Mouse (Mus musculus) activated CD4-positive, CD25-positive, alpha-beta regulatory T cell, adult 4 months (primary cell): ENCODE results near the gene Cdkal1. TPM values are rescaled to one million over a fixed set of nuclear protein-coding genes. Genes with fewer than 3 reads are reported as not detected.

Experiments used
- ATAC-seq: one replicate; pipeline ENCODE4 v1.8.0; 2017
- polyA plus RNA-seq, 2 experiments: library from polyadenylated mRNA; unstranded; fragments of 100-300 nt; shearing (Covaris generic); gene quantifications; one replicate each; pipeline ENCODE4 v1.2.1; 2017

Cdkal1 gene
- polyA plus RNA-seq, 2 experiments from 2014 or later, result 28.7 to 40.9 TPM

DNA sequence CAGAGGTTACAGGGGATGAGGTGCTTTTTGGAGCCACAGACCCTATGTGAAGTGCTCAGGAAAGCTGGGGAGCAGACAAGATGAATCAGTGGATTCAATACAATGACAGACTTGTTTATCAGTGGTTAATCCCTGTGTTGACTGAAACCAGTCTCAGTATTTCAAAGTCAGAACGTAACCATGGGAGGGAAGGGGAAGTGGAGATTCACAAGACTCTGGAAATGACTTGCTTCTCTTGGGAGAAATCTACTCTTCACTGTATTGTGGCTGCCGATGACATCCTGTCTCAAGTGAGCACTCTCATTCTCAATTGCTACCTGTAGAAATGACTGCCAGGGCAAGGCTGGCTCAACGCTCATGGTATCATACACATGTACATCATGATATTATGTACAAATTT, 371.5 kb downstream of the Cdkal1 start:
- ATAC-seq, result no peak

DNA sequence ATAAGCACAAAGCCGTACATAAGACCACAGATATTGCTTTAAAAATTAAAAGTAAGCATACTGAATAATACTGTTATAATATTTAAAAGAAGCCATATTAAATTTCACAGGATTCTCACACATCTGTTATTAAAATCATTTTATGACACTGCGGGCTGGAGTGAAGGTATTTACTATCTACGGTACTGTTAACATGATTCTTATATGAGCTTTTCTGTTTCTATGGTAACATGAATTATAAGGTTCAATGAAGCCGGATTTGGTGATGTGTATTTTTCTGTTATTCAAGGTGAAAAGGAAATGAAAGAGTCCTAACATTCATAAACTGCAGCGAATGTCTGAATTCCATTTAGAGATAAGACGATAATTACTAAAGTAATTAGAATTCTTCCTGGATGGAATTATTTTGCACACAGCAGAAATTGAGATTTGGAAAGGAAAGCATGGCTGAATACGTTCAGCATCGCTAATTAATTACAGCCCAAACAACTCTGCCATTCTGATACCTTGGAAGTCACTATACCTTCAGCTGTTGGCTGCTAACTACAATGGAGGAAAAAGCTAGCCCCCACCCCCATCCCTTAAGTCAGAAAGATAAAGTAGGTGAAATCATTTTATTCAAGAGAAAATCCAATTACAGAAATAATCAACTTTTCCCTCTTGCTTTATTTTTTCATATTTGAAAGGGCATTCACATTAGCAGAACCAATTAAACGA, 373.2 kb downstream of the Cdkal1 start:
- no peak for ATAC-seq

DNA sequence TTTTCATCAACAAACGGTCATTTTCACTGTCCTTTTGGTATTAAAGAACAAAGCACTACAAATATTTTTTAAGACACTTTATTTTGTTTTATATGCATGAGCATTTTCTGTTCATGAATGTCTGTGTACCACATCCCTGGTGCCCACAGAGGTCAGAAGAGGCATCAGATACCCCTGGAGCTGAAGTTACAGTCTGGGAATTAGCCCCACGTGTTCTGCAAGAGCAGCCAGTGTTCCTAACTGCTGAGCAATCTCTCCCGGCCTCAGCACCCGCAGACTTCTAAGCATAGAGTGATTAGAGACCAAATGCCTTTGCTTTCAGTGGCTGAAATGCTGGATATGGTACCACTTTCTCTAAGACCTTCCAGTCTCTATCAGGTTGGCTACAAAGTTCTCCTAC, 379.1 kb downstream of the Cdkal1 start:
- no peak for ATAC-seq

DNA sequence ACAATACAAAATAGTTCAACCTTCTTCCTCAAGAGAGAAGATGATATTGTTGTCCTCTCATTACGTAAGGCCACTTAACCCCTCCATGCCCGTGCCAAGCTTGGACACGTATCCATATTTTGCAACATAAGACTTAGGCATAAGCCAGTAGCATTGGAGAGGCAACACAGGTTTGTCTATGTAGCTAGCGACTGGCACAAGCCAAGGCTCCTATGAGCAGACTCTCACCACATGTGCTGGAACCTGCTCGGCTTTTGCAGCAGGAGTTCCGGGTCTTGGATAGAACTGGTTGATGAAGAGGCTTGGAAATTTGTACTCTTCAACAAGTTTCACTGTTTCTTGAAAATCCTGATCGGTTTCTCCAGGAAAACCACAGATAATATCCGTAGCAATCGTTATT, 381.2 kb downstream of the Cdkal1 start:
- no peak for ATAC-seq

DNA sequence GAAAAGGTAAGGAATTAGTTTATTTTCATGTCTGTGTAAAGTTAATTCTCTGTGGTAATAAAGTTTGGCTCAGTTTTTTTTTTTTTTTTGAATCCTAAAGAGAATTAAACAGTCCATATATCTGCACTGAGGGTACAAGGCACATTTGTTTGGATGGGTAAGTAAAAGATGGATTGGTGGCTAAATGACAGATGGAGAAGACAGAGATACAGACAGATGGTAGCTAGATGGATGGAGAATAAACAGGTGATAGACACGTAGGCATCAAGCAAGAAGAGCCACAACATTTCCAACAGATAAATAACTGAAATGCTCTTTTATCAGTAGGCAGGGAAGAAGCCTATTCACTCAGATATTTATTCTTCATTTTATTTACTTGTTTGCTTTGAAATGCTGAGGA, 381.7 kb downstream of the Cdkal1 start:
- ATAC-seq, result no peak

DNA sequence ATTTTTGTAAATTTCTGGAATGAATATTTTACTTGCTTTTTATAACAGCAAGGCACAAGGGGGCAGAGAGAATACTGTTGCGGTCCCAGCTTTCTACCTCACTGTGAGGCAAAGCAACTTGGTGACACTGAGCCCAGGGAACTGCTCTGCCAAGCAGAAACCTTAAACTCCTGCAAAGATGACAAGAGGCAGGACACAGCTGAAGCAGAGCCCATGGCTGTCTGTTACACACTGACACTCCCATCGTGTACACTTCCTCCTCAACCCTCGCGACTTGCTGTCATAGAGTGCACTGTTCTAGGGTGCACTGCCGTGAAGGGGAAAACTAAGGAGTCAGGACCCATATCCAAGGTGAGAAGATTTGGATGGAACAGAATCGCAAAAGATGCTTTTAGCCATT, 393.2 kb downstream of the Cdkal1 start:
- no peak for ATAC-seq

DNA sequence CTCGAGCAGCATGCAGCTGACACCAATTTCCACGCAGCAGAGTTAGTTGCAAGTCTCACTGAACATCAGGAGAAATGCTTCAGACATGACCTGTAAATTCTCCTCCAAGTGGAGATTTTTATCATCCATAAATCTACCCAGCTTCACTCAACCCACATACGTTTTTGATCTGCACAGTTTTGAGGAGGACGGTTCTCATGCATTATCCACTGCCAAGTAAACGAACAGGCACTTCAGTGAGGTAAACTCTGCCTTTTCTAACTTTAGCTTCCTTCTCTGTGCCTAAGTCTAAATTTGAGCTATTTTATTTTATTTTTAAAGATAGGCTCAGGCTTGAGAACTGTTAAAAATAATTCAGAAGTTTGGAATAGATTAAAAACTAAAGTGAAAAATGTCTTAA, 394.7 kb downstream of the Cdkal1 start:
- no peak for ATAC-seq

DNA sequence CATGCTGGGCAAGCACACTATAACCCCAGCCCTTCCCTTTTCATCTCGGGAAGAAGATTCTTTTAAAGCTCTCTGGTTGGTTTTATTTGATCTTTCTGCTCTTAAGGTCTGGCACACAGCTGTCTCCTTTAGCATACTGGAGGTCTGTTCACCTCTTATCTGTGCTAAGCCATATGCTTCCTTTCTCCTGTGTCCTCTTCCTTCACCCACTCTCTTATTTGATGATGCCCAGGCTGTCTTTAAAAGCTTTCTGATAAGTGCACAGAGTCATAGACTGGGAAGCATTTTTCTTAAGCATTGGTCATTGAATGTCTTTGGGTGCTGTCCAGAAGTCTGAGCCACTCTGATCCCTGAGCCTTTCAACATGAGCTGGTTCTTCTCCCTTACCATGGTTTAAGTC, 397.1 kb downstream of the Cdkal1 start:
- no peak for ATAC-seq

DNA sequence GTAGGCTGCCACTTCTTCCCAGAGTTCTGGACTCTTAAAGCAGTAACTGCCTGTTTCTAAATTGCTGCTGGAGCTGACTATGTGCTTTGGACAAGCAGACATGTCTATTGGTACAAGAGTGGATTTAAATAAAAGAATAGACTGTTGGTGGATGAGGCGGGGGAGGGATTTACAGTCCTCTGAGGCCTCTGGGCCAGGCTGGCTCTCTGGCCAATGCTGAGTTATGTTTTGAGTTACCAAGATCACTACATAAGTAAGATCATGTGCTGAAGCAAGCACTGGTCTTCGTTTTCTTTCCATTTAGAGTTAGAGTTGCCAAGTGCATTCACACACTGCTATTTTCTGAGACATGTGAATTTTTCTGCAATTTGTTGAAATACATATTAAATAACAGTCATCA, 418.4 kb downstream of the Cdkal1 start:
- no peak for ATAC-seq

DNA sequence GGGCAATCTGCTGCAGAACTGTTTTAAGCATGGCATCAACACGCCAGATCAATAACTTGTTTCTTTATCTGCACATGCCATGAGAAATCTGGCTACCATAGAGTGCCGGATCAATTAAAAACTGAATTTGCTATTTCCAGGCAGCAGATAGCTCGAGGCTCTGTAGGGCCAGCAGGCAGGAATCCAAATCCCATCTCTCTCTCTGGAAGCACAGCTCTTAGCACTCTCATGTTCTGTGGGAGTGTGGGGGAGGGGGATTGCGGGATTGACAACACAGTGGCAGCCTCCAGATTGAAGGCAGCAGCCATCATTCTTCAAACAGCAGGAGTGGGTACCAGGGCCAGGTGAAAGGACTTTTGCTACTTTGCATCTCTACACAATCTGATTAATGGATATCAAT, 420.7 kb downstream of the Cdkal1 start:
- no peak for ATAC-seq

DNA sequence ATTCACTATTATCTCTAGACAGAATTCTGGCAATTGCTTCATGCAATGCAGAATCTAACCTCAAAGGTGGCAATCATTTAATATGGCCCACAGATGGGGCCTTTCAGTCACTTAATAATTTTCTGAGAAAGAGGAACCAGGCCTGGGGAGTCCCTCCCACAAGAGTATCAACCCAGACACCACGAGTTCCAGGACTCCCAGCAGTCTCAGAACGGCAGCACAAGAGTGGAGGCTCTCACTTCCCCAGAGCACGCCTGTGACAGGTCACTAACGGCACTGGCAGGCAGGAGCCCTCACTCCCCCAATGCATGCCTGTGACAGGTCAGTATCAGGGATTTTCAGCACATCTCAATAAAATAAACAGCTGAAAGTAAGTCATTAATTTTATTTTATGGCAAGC, 424.6 kb downstream of the Cdkal1 start:
- ATAC-seq, result no peak

DNA sequence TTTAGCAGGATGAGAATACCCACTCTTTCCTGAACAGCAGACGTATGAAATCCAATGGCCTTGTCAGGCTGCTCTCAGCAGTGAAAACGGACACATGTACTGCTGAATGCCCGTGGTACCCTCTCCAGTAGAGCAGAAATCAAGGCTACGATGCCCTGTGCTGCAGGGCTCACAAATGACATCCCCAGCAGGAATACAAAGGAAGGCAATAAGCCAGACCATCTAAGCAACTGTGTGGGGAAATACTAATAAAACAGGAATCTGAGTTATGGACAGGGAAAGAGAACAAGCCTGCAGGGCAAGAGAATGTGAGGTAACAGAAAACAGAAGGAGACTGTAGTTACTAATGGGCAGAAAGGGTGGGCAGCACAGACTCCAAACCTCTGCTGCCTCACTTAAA, 425.6 kb downstream of the Cdkal1 start:
- no peak for ATAC-seq

DNA sequence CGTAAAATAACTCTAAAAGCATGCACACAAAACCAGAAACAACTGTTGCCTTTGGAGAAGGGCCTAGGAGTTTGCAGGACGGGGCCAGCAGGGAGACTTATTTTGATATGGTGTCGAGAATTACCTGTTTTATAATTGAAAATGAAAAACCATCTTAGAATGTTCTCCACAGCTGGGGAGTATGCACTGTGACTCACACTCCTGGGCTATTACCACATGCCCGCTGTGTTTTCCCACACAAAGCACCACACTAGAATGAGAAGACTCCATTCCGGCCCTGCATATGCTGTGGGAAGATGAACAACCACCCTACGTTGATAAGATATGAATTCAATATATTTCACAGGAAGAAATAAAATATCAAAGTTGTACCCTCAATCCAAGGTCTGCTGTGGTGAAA, 426.3 kb downstream of the Cdkal1 start:
- ATAC-seq, result no peak

DNA sequence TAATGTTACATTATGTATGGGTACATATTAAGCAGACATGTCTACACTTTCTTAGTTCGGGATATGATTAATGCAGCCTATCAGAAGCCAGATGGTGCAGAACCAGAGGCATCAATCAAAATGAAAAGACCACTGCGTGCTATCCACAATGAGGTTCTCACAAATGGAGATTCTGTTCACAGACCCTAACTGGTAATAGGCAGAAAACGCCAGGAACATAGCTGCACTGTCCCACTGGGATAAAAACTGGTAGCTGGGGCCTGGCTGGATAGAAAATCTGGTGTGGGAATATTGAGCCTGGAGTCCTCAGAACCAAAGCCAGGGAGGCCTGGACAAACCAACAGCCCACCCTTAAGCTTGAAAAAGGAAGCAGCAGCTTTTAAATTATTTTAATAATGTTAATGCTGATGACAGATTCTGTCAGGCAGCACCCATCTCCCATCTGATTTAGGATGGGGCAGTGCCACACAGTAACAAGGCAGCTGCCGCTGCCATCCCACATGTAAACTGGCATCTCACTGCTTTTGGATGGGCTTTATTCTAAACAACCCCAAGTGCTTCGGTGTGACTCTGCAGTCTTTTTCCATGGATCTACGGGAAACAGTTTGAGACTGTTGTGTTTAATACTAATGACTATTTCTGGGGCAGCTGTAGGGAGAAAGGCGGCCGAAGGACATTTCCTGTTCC, 438.9 kb downstream of the Cdkal1 start:
- ATAC-seq, result no peak

DNA sequence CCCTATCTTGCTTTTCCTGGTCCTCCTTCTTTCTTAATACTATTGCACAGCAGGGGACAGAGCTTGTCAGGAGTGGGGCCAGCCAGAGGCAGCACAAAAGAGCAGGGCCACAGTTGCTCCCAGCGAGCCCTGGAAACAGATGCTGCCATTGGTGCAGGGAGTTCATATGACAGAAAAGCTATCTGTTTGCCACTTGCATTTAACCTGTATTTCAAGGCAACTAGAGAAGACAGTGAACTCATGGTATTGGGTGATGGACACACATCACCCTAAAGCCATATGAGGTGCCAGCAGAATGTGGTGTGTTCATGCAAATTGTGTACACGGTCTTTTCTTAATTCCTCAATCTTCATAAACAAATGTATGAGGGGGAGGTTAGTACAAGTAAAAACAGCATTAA, 439.5 kb downstream of the Cdkal1 start:
- no peak for ATAC-seq

DNA sequence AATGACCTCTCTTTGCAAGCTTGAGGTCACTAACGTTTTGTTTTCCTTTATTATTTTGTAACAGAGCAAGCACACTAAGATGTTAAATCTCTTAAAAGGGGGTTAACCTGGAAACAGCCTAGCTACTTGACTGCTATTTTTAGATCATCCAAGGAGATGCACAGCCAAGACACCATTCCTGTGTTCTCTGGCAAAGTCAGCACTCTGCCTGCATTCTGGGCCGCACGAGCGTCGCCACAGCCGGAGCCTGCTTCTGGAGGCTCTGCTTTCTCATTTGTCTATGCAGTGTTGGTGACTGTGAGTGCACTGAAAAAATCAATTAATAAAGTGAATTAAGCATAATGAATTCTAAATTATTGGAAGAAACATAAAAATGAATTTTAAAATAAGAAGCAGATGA, 440.6 kb downstream of the Cdkal1 start:
- no peak for ATAC-seq

DNA sequence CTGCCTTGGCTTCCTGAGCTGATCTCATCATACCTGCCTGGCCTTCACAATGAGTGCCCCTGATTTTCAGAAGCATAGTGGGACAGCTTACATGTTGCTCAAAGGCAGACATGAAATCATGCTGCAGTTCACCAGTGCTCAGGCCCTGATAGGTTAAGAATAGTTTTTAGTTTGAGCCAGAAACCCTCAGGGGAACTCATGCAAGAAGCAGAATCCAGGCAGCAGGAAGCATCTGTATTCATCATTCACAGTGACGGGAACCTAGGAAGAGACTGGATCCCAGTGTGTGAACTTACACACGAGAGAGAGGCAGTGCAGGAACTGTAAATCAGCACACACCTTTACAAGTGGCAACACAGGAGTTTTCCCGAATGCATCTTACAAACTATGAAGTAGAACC, 441.0 kb downstream of the Cdkal1 start:
- ATAC-seq, result no peak

DNA sequence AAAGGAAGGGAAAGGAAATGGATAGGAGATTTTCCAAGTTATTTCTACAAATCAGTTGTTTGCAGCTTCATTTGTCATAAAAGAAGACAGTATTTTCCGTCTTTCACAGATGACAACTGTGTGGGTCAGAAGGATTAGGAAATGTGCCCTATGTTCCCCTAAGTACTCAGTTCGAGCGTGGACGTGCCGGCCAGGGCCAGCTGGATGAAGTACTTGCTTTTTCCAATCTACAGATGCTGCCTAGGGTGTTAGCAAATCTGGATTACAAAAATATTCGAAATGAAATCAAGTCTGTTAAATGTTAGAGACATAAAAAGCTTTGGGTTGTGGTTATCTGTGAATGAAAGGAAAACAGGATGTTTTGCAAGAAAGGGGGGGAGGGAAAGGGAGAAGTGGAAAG, 444.3 kb downstream of the Cdkal1 start:
- ATAC-seq, result no peak

DNA sequence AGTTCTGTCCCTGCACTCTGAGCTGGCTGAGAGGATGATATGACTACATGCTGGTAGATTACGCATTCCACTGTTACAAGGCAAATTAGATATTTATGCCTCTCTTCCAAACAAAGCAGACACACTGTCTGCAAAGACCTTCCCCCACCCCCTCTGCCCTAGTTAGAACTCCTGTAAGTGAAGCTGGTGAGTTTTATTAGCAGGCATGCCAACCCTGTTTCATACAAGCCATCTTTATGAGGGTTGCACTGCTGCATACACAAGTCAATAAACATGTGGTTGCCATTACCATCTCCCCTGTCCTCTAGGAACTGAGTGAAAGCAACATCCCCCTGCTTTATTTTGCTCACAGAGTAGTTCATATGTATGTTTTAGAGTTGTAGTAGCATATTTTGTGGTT, 447.9 kb downstream of the Cdkal1 start:
- no peak for ATAC-seq

DNA sequence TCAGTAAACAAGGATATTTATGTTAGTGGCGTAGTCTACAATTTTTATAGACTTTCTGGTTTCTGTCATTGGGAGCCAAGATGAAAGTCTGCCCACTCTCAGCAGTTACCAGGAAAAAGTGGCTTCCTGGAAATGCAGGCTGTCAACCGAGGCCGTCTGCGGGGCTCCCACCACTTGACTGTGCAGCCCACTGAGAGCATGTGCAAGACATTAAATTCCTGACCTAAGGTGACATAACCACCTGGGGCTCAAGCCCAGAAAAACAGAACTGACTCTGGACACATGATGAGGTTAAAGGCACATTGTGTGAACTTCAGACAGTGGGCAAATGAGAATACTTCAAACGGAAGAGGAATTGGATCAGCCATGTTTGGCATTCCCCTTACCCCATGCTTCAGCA, 450.2 kb downstream of the Cdkal1 start:
- ATAC-seq, result no peak

DNA sequence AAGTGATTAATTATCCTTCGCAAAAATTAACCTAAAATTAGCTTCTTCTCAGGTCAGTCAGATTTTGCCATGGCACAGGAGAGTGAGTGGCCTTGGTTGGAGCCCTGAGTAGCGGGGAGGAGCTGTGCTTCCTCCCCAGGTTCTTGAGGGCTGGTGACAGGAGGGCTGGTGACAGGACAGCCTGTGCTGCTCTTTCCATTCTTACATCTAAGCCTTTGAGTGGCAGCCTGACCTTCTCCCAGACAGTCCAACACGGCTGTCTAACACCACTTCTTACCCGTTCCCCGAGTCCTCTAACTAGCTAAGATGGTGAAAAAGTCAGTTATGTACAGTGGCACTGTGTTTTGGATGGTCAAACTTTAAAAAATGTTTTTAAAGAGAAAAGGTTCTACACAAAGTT, 452.3 kb downstream of the Cdkal1 start:
- no peak for ATAC-seq

DNA sequence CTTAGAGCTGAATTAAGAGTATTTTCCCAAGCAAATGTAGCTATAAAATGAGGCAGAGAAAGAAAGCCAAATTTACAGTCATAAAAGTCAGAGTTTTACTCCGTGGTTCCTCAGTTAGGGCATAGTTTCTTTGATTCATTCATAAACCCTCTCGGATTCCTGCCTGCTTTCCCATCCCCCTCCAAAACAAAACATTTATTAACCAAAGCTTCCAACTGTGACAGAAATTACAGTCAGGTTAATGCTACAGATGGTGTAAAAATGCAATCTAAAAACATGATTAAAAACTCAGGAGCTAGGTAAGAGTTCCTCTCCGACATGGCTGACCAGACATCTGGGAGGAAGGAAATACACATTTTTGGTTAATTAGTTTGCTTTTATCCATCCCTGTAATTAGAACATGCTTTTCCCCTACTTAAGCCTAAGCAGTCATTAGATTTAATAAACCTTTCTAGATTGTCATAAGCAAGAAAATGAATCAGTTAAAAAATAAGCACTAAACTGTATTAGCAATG, 452.9 kb downstream of the Cdkal1 start:
- no peak for ATAC-seq

DNA sequence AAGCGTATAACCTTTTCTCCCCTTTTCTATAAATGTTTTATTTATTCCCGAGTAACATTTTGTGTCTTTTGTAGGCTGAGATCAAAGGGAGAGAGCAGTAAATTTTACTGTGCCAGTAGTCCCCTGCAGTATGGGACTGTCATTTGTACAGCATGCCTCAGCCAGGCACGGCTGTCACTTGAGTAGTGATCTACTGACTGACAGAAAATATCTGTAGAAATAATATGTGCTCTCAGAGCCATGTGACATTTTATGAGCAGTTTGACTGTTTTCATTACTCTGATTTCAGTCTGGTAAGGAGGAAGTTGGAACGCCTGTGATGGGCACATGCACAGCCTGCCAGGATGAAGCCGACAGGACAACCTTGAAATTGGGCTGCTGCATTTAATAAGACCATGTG, 455.6 kb downstream of the Cdkal1 start:
- ATAC-seq, result no peak

DNA sequence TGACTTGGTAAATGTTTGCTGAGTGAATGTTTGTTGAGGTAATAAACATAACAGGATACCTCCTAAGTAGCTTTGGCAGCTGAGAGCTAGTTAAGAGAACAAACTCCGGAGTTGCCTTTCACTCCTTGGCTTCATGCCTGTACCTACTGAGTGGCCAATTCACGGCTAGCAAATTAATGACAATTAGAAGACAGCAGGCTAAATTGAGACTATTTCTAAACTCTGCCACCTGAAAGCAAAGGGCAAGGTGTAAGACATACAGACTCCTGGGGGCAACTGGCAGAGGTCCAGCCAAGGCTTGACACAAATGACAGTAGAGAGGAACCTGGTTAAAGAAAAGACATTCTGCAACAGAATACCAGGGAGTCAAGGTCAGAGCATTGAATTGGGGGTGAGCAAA, 457.0 kb downstream of the Cdkal1 start:
- ATAC-seq, result no peak

DNA sequence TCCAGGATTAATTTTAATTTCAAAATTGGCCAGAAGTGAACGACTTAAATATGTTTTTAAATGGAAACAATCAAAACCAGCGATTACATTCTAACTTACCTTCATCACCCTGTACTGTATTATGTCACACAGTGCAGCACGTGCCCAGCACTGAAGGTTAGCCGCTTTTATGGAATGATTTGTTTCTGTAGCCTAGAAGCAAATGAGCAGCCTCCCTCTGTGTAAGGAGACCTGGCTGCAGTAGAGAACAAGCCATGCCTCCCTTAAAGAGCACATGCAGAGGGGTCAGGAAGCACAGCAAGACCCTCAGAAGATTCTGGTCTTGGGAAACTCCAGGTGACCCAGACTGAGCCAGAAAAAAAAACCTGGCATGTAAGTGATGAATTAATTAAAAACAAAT, 459.8 kb downstream of the Cdkal1 start:
- ATAC-seq, result no peak
